Mouse (Mus musculus) yolk sac, embryonic 10.5 days (tissue): ENCODE measurements around the gene Mapk1.
"Not testable (repeated sequence)": the region's sequence is repeated elsewhere in the genome, so short reads cannot be mapped to it uniquely, and the experiment has no call there.

Experiments used
- DNase-seq: peaks from one replicate; pipeline ENCODE4 v3.0.0-alpha.2; 2017; ENCODE audit warnings: low spot score

The Mapk1 gene

DNA sequence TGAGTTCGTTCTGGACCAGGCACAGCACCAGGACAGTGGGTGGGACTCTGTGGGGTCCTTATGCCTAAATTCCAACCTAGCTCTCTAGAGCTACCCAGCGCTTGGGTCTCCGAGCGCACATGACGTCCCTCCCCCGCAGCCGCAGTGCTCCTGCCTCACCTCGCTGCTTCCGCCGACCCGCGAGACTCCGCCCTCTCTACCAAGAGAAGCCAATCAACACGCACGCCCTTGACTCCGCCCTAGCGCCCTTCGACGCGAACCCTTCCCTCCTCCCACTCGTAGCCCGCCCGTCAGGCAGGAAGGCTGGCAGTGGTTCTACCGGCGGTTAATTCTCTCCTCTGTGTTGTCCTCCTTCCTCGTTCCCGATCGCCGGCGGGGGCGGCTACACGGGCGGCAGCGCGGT, at the start of gene Mapk1:
TSS of gene Mapk1 (plus strand) at position 252 of the 403 bp plus-strand sequence.
- peak; percentile 97 for DNase-seq

DNA sequence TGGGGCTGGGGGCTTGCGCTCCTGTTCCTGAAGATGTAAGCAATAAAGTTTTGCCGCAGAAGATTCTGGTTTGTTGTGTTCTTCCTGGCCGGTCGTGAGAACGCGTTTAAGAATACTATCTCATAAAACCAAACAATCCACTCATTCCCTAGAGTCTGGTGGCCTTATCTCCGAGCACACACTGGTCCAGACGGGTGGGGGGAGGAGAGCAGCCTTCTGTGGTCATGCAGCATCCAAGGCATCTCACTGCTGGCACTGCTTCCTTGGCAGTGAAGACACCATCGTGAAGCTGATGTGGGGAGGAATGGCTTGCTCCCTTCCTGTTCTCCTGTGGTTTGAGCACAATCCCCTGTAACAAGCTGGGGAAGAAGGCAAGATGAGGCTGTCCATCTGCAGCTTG, 43.6 kb upstream of the Mapk1 start:
- no peak for DNase-seq

DNA sequence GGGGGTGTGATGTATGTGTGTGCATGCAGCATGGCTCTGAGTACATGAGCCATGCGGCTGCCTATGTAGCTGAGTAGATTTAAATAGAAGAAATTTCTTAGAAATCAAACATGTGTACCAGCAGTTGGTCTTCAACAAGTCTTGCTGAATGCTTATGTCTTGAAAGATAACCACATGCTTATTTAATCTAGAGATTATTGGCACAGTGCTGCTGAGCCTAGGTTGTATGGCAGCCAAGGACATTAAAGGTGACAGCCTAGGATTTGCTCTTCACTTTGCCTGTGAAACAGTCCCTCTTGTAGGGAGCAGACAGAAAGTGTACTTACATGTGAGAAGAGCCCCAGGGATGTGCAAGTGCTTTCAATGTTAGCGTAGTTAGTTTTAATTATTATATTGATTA, 42.1 kb upstream of the Mapk1 start:
- no peak for DNase-seq

DNA sequence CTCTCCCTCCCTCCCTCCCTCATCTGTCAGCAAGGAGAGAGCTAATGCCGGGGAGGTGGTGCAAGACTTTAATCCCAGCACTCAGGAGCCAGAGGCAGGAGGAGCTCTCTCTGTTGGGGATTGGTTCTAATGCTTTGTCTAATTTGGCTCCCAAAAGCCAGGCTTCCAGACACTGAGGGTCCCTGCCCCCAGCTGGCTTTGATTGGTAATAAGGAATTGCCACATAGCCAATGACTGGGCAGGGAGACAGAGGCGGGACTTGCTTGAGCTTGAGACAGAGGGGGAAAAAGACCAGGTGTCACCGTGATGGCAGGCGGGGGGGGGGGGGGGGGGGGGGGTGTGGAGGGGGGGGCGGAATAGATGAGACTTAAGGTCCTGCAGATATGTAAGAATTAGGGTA, 24.6 kb upstream of the Mapk1 start:
- DNase-seq, result no peak

DNA sequence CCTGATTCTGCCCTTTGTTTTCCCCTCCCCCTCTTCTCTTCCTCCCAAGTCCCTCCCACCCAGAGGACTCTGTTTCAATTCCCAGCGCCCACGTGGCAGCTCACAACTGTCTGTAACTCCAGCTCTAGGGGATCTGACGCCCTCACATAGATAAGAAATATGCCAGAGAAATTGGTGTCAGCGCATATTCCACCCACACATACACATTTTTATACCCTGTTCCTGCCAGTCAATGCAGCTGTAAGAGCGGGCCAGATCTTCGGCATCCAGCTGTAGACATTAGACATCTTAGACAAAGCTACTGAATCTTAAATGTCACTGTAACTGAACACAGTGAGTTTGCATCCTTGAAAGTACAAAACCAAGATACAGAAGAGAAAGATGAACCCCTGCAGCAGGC, 23.3 kb upstream of the Mapk1 start:
- DNase-seq, result no peak

DNA sequence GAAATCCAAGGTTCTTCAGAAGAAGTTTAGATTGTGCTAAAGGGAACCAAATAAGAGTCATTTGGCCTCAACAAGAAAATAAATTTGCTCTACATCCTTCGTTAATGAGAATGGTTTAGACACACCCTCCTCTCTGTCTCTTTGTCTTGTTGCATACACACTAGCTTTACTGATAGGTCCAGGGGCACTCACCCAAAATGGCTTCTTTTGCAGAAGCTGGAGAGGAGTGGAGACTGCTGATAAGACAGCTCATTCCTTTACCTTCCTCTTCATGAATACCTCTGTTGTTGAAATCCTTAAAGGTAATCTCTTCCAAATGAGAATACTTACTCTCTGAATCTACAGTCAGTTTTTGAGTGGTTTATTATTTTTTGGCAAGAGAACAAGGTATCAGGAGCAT, 18.0 kb upstream of the Mapk1 start:
- DNase-seq, result no peak

DNA sequence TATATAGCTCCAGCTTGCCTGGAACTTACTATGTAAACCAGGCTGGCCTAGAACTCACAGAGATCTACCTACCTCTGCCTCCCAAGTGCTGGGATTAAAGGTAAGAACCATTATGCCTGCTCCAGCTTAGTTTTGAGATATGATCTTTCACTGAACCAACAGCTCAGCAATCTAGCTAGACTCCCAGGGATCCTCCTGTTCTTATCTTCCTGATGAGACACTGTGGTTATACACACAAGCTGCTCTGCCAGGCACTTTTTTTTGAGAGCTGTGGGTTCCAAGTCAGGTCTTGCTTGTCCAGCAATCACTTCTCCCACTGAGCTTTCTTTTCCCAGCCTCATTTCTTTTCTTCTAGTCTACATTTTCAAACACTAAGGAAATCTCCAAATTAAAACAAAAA, 16.9 kb upstream of the Mapk1 start:
- no peak for DNase-seq

DNA sequence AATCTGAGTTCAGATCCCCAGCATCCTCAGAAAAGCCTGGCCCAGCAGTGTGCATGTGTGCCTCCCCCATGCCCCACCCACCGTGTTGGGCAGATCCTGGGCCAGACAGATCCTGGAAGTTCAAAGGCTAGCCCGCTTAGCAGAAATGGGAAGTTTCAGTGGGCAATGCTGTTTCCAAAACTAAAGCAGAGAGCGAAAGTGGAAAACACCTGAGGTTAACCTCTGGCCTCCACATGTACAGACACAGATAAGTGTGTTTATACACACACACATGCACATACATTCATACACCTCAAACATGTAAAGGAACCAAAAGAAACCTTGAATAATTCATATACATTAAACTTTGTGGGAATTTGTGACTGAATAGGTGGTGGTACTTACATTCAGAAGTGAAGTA, 5.1 kb upstream of the Mapk1 start:
- no peak for DNase-seq

DNA sequence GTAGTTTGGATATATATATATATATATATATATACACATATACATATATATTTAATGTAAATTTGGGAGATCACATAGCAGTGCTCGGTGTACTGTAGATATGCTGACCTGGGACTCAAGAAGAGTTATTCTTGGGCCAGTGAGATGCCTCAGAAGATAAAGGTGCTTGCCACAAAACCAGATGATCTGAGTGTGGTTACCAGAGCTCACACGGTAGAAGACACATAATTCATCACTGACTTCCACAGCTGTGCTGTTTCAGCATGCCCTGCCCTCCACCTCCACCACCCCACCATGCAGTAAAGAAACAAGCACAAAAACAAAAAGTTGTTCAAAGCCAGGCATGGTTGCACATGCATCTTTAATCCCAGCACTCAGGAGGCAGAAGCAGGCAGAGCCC, 4.4 kb upstream of the Mapk1 start:
- no peak for DNase-seq

DNA sequence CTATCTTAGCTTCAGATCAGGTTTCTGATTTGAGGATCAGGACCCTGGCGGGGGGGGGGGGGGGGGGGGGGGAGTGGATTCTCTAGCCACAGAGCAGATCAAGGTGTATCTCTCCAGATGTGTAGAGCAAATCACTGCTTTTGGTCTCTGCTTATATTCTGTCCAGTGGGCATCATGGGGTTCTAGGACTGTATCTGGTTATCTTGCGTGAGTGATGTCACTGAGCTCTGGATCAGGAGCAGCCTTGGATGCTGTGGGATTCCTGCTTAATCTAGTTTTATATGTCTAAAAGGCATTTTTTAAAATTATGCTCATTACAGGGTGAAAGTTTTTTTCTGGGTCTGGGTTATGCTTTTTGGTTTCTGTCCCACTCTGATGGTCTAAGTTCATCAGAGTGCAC, 546 bp upstream of the Mapk1 start:
- DNase-seq, result no peak

DNA sequence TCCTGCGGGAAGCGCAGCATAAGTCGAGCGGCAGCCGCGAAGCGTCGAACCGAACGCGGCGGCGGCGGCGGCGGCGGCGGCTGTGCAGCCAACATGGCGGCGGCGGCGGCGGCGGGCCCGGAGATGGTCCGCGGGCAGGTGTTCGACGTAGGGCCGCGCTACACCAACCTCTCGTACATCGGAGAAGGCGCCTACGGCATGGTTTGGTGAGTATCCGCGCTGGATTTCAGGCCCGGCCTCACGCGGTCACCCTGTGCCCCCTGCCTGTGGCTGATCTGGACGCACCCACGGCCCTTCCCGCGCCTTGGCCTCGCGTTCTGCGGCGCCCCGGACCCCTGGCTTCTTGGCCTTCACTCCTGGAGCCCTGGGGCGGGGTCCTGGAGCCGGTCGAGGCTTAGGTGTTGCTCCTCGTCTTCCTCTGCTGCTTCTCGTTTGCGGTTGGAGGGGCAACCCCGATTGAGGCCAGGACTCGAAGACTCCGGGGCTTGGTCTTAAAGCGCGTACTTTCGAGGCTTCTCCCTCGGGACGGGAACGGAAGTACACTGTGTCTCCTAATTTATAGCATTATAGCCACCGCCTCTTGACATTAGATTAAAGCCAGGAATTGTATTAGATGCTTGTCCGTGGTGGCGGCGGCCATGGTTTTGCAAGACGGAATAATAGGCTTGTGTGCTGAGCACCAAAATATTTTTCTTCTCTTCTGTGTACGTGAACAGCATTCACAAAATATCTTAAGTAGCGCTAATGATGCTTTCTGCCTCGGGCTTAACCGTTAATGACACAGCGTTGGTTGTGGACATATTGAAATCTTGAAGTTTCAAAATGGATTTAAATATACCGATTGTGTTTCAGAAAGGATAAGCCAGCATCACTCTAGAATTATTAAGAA, 596 bp downstream of the Mapk1 start:
- no peak for DNase-seq

DNA sequence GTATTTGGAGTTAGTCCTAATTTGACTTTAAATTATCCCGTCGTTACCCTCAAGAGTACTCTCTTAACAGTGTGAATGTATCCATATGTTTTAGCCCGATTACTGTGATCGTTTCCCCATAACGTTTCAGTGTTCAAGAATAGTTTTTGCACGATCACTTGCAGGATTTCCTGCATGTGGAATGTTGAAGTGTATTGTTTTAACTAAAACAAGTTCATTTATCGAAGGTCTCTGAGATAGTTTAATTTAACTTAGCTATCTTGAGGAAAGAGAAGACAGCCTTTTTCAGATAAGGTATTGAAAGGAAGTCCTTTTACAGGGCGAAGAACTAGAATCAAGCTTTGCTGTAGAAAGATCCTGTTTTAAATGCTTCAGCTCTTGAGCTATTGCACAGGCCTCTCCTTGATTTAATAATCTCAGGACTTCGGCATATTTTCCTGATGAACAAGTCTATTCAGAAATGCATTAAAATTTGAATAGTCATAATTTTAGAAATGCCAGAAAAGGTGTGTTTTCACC, 1.3 kb downstream of the Mapk1 start:
- no peak for DNase-seq

DNA sequence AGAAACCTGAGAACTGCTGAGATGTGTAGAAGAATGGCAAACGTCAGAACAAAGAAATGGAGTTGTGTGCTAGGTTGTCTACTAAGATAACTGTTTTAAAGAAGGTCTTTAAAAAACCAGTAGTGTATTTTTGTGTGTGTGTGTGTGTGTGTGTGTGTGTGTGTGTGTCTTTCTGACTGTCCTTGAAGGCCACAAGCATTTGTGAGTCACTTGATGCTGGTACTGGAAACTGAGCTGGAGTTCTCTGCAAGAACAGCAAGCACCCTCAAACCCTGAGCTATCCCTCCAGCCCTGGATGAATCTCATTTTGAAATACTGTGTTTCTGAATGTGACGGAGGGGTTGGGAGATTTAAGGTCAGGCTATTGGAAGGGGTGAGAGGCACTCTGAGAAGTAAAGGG, 4.1 kb downstream of the Mapk1 start:
- DNase-seq, result no peak

DNA sequence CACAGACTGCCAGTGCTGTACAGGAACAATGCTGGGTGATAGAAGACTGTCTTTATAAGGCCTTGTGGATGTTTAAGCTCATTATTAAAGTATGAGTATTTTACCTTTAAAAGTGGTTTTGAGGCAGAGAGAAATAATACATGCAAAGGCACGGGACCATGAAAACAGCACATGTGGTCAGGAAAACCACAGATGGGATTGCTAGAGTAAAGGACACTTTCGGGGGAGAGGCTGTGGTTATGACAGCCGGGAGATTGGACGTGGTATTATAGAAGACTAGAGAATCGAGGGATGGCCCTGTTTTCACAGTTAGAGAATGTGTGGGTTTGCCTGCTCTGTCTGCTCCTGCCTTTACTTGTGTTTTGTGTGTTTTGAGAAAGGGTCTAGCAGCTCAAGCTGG, 5.7 kb downstream of the Mapk1 start:
- DNase-seq, result no peak

DNA sequence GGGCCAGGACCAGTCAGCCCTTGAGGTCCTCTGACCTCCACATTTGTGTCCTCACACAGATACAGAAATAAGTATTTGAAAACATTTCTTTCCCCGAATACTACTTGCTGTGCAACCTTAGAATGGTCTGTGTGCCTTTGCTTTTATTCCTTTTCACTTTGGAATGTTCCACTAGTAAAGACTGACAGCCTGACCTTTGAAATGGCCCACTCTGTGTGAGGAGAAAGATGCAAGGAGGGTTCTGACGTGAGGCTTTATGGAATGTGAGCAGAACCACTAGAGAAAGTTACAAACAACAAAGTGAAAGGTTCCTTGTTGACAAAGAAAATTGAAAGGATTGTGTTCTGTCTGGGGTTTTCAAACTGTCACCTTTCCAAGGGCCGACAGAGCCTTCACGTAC, 6.8 kb downstream of the Mapk1 start:
- DNase-seq, result peak; percentile 55

DNA sequence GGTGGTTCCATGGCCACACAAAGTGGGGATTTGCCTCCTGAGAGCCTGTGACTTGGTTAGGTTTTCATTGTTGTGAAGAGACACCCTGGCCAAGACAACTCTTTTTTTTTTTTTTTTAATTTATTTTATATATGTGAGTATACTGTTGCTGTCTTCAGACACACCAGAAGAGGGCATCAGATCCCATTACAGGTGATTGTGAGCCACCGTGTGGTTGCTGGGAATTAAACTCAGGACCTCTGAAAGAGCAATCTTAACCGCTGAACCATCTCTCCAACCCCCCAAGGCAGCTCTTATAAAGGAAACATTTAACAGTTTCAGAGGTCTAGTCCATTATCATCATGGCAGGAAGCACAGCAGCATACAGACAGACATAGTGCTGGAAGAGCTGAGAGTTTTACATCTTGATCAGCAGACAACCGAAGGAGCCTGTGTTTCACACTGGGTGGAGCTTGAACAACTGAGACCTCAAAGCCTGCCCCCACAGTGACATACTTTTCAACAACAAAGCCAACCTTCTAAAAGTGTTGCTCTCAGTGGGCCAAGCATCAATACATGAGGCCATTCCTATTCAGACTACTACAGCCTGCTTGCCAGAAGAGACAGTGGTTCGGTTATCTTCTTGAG, 11.4 kb downstream of the Mapk1 start:
- DNase-seq, result no peak

DNA sequence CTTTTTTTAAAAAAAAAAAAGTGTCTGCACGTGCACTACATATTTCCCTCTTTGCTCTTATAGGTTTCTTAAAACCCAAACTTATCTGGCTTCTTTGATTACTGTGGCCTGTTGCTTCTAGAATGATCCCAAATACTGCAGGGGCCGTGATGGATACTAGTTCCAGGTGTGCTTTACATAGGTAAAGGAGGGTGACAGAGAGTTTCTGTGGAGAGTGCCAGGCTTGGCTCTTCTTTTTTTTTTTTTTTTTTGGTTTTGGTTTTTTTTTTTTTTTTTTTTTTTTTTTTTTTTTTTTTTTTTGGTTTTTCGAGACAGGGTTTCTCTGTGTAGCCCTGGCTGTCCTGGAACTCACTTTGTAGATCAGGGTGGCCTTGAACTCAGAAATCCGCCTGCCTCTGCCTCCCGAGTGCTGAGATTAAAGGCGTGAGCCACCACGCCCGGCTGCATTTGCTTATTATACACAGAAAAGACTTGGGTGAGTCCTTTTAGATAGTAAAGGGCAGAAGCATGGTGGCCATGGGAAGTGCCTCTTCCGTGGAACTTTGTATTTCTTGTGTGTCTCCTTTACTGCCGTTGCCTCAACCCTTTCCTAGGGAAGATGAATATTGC, 13.0 kb downstream of the Mapk1 start:
- not testable (repeated sequence) for DNase-seq

DNA sequence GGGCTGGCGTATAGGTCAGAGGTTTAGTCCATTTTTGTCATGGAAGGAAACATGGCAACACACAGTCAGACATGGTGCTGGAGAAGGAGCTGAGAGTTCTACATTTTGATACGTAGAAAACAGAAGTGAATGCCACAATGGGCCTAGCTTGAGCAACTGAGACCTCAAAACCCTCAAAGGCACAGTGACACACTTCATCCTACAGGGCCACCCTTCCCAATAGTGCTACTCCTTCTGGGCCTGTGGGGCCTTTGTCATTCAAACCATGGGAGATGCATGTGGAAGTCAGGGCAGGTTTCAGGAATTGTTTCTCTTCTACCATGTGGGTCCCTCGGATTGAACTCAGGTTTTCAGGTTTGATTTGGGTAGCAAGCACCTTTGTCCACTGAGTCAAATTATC, 17.9 kb downstream of the Mapk1 start:
- DNase-seq, result no peak

DNA sequence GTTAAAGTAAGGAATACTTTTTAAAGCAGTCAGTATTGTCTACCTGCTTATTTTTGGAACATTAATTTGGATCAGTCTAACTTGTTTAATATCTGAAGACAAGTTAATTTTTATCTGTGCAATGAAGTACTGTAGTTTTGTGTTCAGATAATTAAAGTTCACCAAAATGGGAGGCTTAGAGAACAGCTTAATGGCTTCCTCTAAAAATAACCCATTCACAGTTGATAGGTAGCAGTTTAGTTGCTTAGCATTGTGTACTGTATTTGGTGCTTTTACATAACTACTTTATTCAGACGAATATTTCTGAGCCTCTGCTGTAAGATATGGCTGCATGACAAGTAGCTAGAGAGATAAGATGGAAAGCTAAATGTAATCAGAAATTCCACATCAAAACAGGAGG, 23.9 kb downstream of the Mapk1 start:
- no peak for DNase-seq

DNA sequence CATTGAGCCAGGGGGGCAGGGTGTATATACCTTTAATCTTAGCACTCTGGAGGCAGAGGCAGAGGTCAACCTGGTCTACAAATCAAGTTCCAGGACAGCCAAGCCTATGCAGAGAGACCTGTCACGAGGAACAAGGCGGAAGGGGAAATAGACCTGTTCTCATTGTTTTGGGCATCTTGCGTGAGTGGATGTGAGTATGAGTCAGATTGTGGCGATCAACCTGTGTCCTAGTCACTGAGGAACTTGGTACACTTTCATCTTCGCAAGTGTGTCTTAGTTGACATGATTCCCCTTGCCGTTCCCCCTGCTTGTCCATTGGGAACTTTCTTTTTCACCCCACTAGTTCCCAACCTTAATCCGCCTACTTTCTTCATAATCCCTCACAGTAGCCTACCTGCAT, 26.9 kb downstream of the Mapk1 start:
- no peak for DNase-seq

DNA sequence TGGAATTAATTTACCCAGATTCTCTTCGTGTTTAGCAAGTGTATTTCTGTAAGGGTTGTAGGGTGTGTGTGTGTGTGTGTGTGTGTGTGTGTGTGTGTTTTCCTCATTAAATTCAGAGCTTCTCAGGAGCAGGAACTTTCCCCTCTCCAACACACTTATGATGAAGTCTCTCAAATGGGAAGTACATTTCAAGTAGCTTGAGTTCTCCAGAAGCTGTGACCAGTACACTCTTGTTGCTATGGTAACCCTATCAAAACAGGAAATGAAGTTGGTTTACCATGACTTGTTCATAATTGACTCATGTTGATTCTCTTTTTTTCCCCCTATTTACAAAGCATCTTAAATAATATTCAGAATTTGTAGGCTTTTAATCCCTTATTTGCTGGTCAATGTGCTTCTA, 29.4 kb downstream of the Mapk1 start:
- no peak for DNase-seq

DNA sequence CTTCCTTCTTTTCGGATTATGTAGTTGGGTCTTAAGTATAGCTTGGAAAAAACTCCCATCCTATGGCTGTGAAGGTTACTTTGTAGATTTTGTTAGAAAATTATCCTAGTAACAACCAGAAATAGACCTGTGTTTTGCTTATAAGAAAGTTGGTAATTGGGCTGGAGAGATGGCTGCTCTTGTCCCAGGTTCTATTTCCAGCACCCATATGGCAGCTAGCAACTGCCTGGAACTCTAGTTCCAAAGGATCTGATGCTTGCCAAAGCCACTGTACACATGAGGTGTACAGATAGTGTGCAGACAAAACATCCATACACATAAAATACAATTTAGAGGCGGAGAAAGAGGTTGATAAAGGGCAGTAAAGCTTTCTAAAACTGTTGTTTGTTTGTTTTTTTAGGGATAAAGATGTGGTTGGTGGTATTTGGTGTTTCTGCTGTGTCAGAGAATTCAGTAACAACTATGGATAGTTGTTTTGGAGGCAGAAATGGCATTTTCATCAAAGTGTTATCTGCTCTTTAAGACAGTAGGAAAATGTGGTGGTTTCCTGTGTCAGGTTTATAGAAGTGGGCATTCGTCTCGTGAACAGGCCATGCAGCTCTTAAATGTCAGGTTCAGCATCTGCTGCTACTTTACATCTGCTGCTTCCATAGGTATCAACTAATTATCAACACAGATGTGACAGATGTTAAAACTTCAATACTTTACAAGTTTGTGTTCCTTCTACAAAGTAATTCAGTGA, 32.1 kb downstream of the Mapk1 start:
- no peak for DNase-seq

DNA sequence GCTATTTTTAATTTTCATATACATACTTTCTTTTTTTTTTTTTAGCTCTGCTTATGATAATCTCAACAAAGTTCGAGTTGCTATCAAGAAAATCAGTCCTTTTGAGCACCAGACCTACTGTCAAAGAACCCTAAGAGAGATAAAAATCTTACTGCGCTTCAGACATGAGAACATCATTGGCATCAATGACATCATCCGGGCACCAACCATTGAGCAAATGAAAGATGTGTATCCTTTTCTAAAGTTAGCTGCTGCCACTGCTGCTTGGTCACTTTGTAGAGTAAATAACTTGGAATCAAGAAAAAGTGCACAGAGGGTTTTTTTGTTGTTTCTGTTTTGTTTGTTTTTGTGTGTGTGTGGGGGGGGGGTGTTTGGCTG, 32.7 kb downstream of the Mapk1 start:
- no peak for DNase-seq
